Mouse (Mus musculus) ovary, postnatal 36 days (tissue): Measurements from ENCODE around the gene Ugt2b38.
"Not testable (repeated sequence)": the region's sequence is repeated elsewhere in the genome, so short reads cannot be mapped to it uniquely, and the experiment has no call there.

Experiments
- DNase-seq: peaks from one replicate; pipeline ENCODE4 v3.0.0; 2022; ENCODE audit warnings: low spot score, mixed read lengths

Ugt2b38 gene

GRCm38 (mm10) chr5:87424041-87424440 is at the start of gene Ugt2b38:
Ugt2b38 (minus strand) TSS chr5:87424203.
- DNase-seq = not testable (repeated sequence)

DNA sequence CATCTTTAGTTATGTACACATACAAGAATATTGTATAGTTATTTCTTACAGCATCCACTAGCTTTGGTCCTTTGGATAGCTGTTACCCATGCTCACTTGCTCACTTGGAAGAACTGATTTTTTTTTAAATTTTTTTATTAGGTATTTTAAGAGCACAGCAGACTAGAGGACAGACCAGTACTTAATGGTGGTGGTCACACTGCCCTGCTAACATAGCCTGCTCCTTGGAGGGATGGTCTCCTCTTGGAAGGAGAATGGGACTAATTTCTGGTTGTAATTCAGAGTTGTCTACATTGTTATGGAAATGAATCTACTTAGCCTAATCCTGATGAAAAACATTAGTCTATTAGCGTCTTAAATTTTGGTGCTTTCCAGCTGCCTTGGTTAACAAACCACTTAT is 34.8 kb upstream of the Ugt2b38 start:
- DNase-seq = no peak

DNA sequence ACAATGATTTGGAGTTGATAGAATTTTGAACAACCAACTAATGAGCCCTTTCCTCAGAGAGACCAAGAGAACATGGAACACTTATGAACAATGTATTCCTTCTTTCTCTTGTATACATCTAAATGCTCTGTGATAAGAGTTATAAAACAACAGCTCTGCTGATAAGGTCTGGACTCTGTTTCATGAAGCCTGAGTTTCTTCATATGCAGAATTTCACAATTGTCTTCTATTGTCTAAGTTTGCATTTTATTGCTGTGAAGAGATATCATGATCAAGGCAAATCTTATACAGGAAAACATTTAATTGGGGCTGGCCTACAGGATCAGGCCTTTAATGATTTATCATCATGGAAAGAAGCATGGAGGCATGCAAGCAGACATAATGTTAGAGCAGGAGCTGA is 33.7 kb upstream of the Ugt2b38 start:
- DNase-seq = no peak

GRCm38 (mm10) chr5:87456216-87456850 is 32.3 kb upstream of the Ugt2b38 start:
- no peak for DNase-seq

DNA sequence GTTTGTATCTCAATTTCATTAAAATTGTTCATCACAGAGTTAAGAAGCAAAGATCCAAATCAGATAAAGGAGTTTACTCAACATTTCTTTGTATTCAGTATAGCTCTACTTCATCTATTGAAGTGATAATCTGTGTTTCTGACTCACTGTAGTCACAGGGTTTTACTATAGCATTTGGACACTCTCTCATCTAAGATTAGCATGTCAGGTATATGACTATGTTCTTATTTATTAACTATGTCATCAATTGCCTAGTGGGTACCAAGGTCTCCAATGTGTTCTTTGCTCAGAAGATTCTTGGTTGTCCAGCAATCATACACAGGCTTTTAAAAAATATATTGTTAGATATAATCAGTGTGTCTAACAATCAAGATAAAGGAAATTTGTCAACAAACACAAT is 31.5 kb upstream of the Ugt2b38 start:
- DNase-seq = no peak

GRCm38 (mm10) chr5:87452514-87452913 is 28.5 kb upstream of the Ugt2b38 start:
- DNase-seq = not testable (repeated sequence)

DNA sequence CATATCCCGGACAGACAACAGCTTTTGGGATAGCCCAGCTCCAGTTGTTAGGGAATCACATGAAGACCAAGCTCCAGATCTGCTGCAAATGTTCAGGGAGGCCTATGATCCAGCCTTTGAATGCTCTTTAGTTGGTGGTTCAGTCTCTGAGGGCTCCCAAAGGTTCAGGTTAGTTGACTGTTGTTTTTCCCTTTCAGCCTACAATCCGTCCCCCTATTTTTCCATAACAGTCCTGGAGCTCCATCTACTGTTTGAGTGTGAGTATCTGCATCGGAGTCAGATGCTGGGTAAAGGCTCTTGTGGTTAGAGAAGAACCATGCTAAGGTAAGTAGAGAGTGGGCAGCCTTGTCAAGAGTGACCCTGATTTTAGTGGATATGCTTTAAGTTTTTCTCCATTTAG is 12.3 kb upstream of the Ugt2b38 start:
- no peak for DNase-seq

- no peak for DNase-seq
Observed at GRCm38 (mm10) chr5:87425676-87426075, 1.7 kb upstream of the Ugt2b38 start.

- no peak for DNase-seq
Observed at GRCm38 (mm10) chr5:87396968-87397367, 27.0 kb downstream of the Ugt2b38 start.

DNA sequence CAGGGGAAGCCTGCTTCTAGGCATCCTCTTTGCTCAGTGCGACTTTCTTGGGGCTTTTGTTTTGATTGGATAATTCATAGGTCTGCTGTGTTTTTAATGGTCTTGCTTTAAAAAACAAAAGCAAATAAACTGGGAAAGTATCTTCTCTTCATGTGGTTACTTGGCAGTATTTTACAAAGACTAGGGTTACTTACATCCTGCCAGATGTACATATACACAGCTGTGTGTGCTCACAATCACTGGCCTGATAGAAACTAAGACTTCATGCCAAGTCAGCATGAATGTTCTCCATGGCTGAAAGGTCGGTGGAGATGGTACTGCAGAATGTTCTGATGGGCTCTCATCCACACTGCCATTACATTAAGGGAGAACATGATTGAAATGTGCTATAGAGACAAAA is 33.2 kb downstream of the Ugt2b38 start:
- no peak for DNase-seq

DNA sequence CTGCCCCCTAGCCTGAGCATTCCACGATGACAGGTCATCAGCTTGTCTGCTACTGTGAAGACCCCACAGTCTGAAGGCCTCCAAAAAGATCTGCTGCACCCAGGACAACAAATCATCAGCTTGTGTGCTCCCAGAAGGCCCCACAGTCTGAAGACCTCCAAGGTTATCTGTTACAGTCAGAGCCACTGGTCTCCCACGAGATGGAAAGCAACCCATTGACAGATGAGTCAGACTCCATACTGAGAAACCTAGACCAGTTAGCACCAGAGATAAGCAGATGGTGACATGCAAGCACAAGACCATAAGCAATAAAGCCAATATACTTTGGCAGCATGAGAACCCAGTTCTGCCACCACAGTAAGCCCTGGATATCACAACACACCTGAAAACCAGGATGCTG is 43.8 kb downstream of the Ugt2b38 start:
- DNase-seq = no peak

- no peak for DNase-seq
Observed at GRCm38 (mm10) chr5:87379825-87380224, 44.2 kb downstream of the Ugt2b38 start.

GRCm38 (mm10) chr5:87375874-87376383 is 48.1 kb downstream of the Ugt2b38 start:
- DNase-seq = no peak

DNA sequence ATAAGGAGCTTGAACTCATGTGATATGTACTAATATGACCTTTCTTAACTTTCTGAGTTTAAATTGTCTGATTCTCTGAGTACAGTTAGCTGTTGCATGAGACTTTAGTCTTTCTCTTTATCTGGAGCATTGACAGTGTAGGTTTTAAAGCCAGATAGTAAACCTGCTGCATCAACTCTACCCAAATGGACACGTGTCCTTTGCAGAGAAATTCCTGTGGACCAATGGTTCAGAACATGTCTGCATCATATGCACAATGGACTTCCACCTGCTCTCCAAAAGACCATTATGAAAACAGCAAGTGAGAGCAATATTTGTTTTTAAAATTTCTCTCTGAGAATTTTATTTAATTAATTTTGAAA is 50.5 kb downstream of the Ugt2b38 start:
- DNase-seq = no peak

DNA sequence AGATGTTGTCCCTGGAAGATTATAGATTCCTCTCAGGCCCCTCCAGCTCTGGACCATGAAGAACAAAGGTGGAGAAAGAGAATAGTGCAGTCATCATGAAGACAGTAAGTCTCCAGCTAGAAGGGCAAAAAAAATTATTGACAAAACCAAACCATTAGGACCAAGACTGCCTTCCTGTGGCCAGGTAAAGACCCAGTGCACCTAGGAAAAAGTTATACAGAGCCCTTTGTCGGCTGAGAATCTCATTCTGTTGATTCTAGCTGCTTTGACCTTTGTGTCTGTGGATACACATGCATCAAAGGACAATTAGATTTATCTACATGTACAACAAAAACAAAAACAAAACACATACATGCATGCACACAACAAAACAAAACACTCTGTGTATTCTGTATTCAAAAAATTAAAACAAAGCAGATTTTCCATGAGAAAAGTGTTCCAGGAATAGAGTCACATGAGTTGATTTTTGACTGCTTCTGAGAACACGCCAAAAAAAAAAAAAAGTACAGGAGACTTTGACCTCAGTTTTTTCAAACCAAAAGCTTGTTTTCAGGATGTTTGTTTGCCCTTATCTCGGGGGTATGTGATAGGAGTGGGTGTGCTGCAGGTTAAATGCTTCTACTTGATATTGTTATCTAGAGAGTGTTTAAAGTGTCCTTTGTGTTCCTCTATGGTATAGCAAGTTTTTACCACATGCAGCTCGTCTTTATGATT is 51.1 kb downstream of the Ugt2b38 start:
- DNase-seq = not testable (repeated sequence)
